In genomic region chr7:66107930-66108329, GRCm38 (mm10) we compare ENCODE assay signal across 8 mouse cellular contexts. TPM values are rescaled to one million over a fixed set of nuclear protein-coding genes. Genes with fewer than 3 reads are reported as not detected.
DNase-seq lines count a peak whose midpoint lies in the region; ATAC-seq and TF ChIP-seq lines count a peak whose summit lies in the region.

No protein-coding gene starts in this region.

- peaks cover 24% of the 10 kb centered on the region for H3K4me1 ChIP-seq in lung, embryonic 14.5 days (ENCODE audit: insufficient read depth)
- peaks cover 13 to 15% of the 10 kb centered on the region in 2 experiments for H3K4me1 ChIP-seq in liver, embryonic 14.5 days (replicated peaks; ENCODE audit: control insufficient read depth in 2 of 2, insufficient read depth in 2 of 2, low read length in 1 of 2)

- TF ChIP-seq EP300 in liver, embryonic 14.5 days (IDR thresholded peaks at IDR 0.05; ENCODE audit: low read depth), result no peak

- H3K9me3 ChIP-seq in lung, embryonic 14.5 days (ENCODE audit: low read depth, low read length), result no peaks in the 10 kb centered on the region
- H3K9me3 ChIP-seq in liver, embryonic 14.5 days (ENCODE audit: control insufficient read depth, low read length), result no peaks in the 10 kb centered on the region

- WGBS in lung, embryonic 14.5 days, result 14% methylated on average over 7 of the region's 7 CpGs
- 11% methylated on average over 7 of the region's 7 CpGs for WGBS in liver, embryonic 14.5 days (ENCODE audit: insufficient replicate concordance)

- H3K4me3 ChIP-seq in lung, embryonic 14.5 days (ENCODE audit: low read depth, low read length), result no peak overlapping the region
- no peak overlapping the region for H3K4me3 ChIP-seq in liver, embryonic 14.5 days (ENCODE audit: insufficient read depth in 1 of 2, low read depth in 2 of 2, low read length in 2 of 2)

- no peak for ATAC-seq in lung, embryonic 14.5 days (ENCODE audit: insufficient read depth)
- ATAC-seq in liver, embryonic 14.5 days (ENCODE audit: insufficient read depth), result no peak

- H3K27ac ChIP-seq in lung, embryonic 14.5 days (ENCODE audit: low read depth), result no peak overlapping the region
- H3K27ac ChIP-seq in liver, embryonic 14.5 days, result no peak overlapping the region

- no peak overlapping the region for H3K9ac ChIP-seq in lung, embryonic 14.5 days
- H3K9ac ChIP-seq in liver, embryonic 14.5 days (replicated peaks), result no peak overlapping the region

- no peaks in the 10 kb centered on the region for H3K27me3 ChIP-seq in lung, embryonic 14.5 days (ENCODE audit: insufficient read depth, low read length)
- no peaks in the 10 kb centered on the region; the same call in 1 of the 2 replicates for H3K27me3 ChIP-seq in liver, embryonic 14.5 days (ENCODE audit: control insufficient read depth, insufficient read depth, low read length)

- H3K36me3 ChIP-seq in lung, embryonic 14.5 days (ENCODE audit: insufficient read depth), result no peaks in the 10 kb centered on the region
- no peaks in the 10 kb centered on the region for H3K36me3 ChIP-seq in liver, embryonic 14.5 days (replicated peaks; ENCODE audit: control insufficient read depth, insufficient read depth, low read depth)

- peak; percentile 63 for TF ChIP-seq CTCF in lung, embryonic 14.5 days (IDR thresholded peaks at IDR 0.05; ENCODE audit: low read depth)
- TF ChIP-seq CTCF in liver, embryonic 14.5 days (IDR thresholded peaks at IDR 0.05; ENCODE audit: low read depth), result peak; percentile 63

- no peak overlapping the region for H3K4me2 ChIP-seq in lung, embryonic 14.5 days
- H3K4me2 ChIP-seq in liver, embryonic 14.5 days (ENCODE audit: low read depth), result no peak overlapping the region

- peak; percentile 33 for DNase-seq in adrenal gland, postnatal 14 days
- DNase-seq in adrenal gland, postnatal 4 days (ENCODE audit: low spot score in 2 of 2), result no peak
- DNase-seq in lung, embryonic 14.5 days, result peak; percentile 75
- no peak for DNase-seq in lung, postnatal 14 days
- DNase-seq in embryo, embryonic 10.5 days (ENCODE audit: low spot score), result peak; percentile 68
- DNase-seq in liver, embryonic 14.5 days (ENCODE audit: low read depth in 3 of 3, low spot score in 3 of 3), result no peak
- no peak for DNase-seq in right cerebral cortex, adult 2 months (ENCODE audit: low spot score in 2 of 2)
- DNase-seq in cerebellum, adult 11-12 months, result no peak

RNA-seq across cellular contexts. Expression of gene Chsy1, which starts 1.4 kb away (rescaled TPM):
- total RNA-seq in adrenal gland, postnatal 14 days (2021), result 18.0 and 18.9 TPM in 2 replicates
- 10 to 100 TPM; 27.8 to 29.5 TPM for total RNA-seq in adrenal gland, postnatal 4 days (2021)
- 29.0 and 29.9 TPM in 2 replicates for polyA plus RNA-seq in lung, embryonic 14.5 days (2014; fragmentation: Nextera tagmentation; extraction: Ambion mirVana)
- 5.7 and 7.9 TPM in 2 replicates for polyA plus RNA-seq in liver, embryonic 14.5 days (2012; rRNA removed)
- polyA plus RNA-seq in liver, embryonic 14.5 days (2014; fragmentation: Nextera tagmentation; extraction: Ambion mirVana), result 9.0 and 11.0 TPM in 2 replicates

RNA-seq across cellular contexts. Expression of gene Selenos, which starts 28.5 kb away (rescaled TPM):
- total RNA-seq in adrenal gland, postnatal 14 days (2021), result 81.4 and 90.2 TPM in 2 replicates
- total RNA-seq in adrenal gland, postnatal 4 days (2021), result 10 to 100 TPM; 78.5 to 82.0 TPM
- polyA plus RNA-seq in lung, embryonic 14.5 days (2014; fragmentation: Nextera tagmentation; extraction: Ambion mirVana), result 95.3 and 102 TPM in 2 replicates
- polyA plus RNA-seq in liver, embryonic 14.5 days (2012; rRNA removed), result 23.6 and 39.8 TPM in 2 replicates
- polyA plus RNA-seq in liver, embryonic 14.5 days (2014; fragmentation: Nextera tagmentation; extraction: Ambion mirVana), result 56.4 and 62.7 TPM in 2 replicates

RNA-seq across cellular contexts. Expression of gene Snrpa1, which starts 49.1 kb away (rescaled TPM):
- 36.2 and 41.7 TPM in 2 replicates for total RNA-seq in adrenal gland, postnatal 14 days (2021)
- 10 to 100 TPM; 51.4 to 54.5 TPM for total RNA-seq in adrenal gland, postnatal 4 days (2021)
- polyA plus RNA-seq in lung, embryonic 14.5 days (2014; fragmentation: Nextera tagmentation; extraction: Ambion mirVana), result 196 and 200 TPM in 2 replicates
- 23.5 and 43.9 TPM in 2 replicates for polyA plus RNA-seq in liver, embryonic 14.5 days (2012; rRNA removed)
- 88.4 and 94.2 TPM in 2 replicates for polyA plus RNA-seq in liver, embryonic 14.5 days (2014; fragmentation: Nextera tagmentation; extraction: Ambion mirVana)

Comparison
In these comparisons a context has a peak if more than half of its experiments do, and no peak if none do; other contexts are left out.
1. DNase-seq: peak in adrenal gland, postnatal 14 days (single experiment), lung, embryonic 14.5 days (single experiment) and embryo, embryonic 10.5 days (single experiment); none in adrenal gland, postnatal 4 days (0 of 2), lung, postnatal 14 days (single experiment), liver, embryonic 14.5 days (0 of 3), right cerebral cortex, adult 2 months (0 of 2) and cerebellum, adult 11-12 months (single experiment).